Mouse (Mus musculus): ENCODE data around the gene Fam76b. TPM values are rescaled to one million over a fixed set of nuclear protein-coding genes. Genes with fewer than 3 reads are reported as not detected.

The Fam76b gene
- total RNA-seq, 2 experiments from 2014 or later, result 19.3 to 19.9 TPM

GRCm38 (mm10) chr9:13874359-13874758, 46.8 kb downstream of the Fam76b start:
- Histone ChIP-seq H3K27ac (no peak overlapping the region), H3K4me3 (no peak overlapping the region)
- peak; percentile 50 for TF ChIP-seq CTCF (IDR thresholded peaks at IDR 0.05)
- intact Hi-C loops (cut with DNase I), result no loop called here
- DNase-seq (ENCODE audit: extremely low spot score in 1 of 2, low spot score in 2 of 2), result no peak

GRCm38 (mm10) chr9:13875340-13875739, 47.8 kb downstream of the Fam76b start:
- H3K27ac ChIP-seq, result no peak overlapping the region
- no peak overlapping the region for H3K4me3 ChIP-seq
- intact Hi-C loops (cut with DNase I), result no loop called here
- TF ChIP-seq CTCF (IDR thresholded peaks at IDR 0.05), result no peak
- no peak for DNase-seq (ENCODE audit: extremely low spot score in 1 of 2, low spot score in 2 of 2)

DNA sequence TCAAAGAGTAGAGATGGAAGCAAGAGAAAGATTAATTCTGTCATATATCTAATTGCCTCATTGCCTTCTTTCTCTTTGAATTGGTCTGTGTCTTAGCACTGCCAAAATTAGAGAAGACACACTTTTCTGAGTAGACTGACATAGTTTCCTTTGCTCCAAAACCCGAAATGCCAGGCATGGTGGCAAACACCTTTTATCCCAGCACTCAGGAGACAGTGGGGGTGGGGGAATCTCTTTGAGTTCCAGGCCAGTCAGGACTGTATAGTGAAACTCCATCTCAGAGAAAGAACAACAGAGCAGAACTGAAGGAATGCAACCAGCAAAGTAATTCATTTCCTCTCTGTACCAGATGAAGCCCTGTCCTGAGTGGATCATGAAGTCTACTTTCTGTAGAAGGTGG, 53.2 kb downstream of the Fam76b start:
- no peak for DNase-seq (ENCODE audit: extremely low spot score in 1 of 2, low spot score in 2 of 2)
- no peak for TF ChIP-seq CTCF (IDR thresholded peaks at IDR 0.05)
- intact Hi-C loops (cut with DNase I), result no loop called here
- Histone ChIP-seq H3K27ac (no peak overlapping the region), H3K4me3 (no peak overlapping the region)

GRCm38 (mm10) chr9:13882478-13882877, 55.0 kb downstream of the Fam76b start:
- H3K4me3 ChIP-seq, result no peak overlapping the region
- intact Hi-C loops (cut with DNase I), result no loop called here
- DNase-seq (ENCODE audit: extremely low spot score in 1 of 2, low spot score in 2 of 2), result no peak
- TF ChIP-seq CTCF (IDR thresholded peaks at IDR 0.05), result no peak
- H3K27ac ChIP-seq, result no peak overlapping the region

GRCm38 (mm10) chr9:13888981-13889380, 61.5 kb downstream of the Fam76b start:
- no peak for DNase-seq (ENCODE audit: extremely low spot score in 1 of 2, low spot score in 2 of 2)
- TF ChIP-seq CTCF (IDR thresholded peaks at IDR 0.05), result no peak
- intact Hi-C loops (cut with DNase I), result loop anchor here (1.0 to 2.0 kb wide), 2 partner anchors 388 to 453 kb away; no protein-coding TSS in a partner anchor
- Histone ChIP-seq H3K27ac (no peak overlapping the region), H3K4me3 (no peak overlapping the region)

DNA sequence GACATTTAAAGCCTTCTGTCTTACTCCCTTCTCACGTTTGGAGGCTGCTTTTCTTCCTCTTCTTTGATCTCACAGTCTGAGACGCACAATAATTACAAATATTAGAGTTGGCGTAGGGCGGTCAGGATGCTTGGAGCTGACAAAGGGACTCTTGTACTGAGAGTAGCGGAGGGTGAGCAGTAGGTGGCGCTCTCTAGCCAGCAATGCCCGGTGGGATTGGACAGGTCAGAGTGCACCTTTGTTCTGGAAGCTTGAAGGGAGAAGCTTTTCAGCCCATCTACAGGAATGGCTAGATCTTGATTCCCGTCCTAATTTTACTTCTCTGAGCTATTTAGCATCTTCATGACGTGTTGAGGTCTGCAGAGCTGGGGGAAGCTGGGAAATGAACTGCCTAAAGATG, 62.1 kb downstream of the Fam76b start:
- DNase-seq (ENCODE audit: extremely low spot score in 1 of 2, low spot score in 2 of 2), result peak; percentile 74 to 81
- no peak overlapping the region for H3K27ac ChIP-seq
- no peak overlapping the region for H3K4me3 ChIP-seq
- intact Hi-C loops (cut with DNase I), result loop anchor here (1.0 to 2.0 kb wide), 2 partner anchors 387 to 453 kb away; no protein-coding TSS in a partner anchor
- peak; percentile 98 for TF ChIP-seq CTCF (IDR thresholded peaks at IDR 0.05)

GRCm38 (mm10) chr9:13890171-13890570, 62.7 kb downstream of the Fam76b start:
- TF ChIP-seq CTCF (IDR thresholded peaks at IDR 0.05), result no peak
- intact Hi-C loops (cut with DNase I), result no loop called here

GRCm38 (mm10) chr9:13891888-13892287, 64.4 kb downstream of the Fam76b start:
- Histone ChIP-seq H3K27ac (no peak overlapping the region), H3K4me3 (no peak overlapping the region)
- intact Hi-C loops (cut with DNase I), result no loop called here
- peak; percentile 14; the same call in 1 of the 2 replicates for TF ChIP-seq CTCF (IDR thresholded peaks at IDR 0.05)
- no peak for DNase-seq (ENCODE audit: extremely low spot score in 1 of 2, low spot score in 2 of 2)

More at GRCm38 (mm10) chr9:13890171-13890570, 62.7 kb downstream of the Fam76b start:
- DNase-seq (ENCODE audit: extremely low spot score in 1 of 2, low spot score in 2 of 2), result no peak
- H3K4me3 ChIP-seq, result no peak overlapping the region
- H3K27ac ChIP-seq, result no peak overlapping the region

DNA sequence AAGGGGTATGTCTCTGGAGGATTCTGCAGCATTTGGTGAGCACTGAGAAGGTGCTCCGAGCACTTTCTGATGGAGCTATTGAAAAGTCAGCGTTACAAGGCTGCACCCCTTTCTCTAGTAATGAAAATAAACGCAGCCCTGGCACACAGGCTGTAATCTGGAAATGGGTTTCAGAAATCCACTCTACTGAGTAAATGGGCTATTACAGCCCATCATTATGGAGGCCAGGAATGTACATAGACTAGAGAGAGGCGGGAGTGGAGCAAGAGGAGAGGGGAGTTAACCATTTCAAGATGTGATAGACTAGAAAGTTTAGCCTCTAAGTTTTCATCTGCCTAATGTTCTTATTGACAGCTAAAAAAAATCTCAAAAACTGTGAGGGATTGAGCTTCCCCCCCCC, 65.5 kb downstream of the Fam76b start:
- intact Hi-C loops (cut with DNase I), result no loop called here
- DNase-seq (ENCODE audit: extremely low spot score in 1 of 2, low spot score in 2 of 2), result no peak
- H3K4me3 ChIP-seq, result no peak overlapping the region
- no peak for TF ChIP-seq CTCF (IDR thresholded peaks at IDR 0.05)
- no peak overlapping the region for H3K27ac ChIP-seq

- Histone ChIP-seq H3K4me3 (no peak overlapping the region), H3K27ac (peak overlapping the region; percentile 83)
- intact Hi-C loops (cut with DNase I), result no loop called here
- DNase-seq (ENCODE audit: extremely low spot score in 1 of 2, low spot score in 2 of 2), result peak in 1 of 2 experiments; percentile 42
- TF ChIP-seq CTCF (IDR thresholded peaks at IDR 0.05), result no peak
Observed at GRCm38 (mm10) chr9:13894491-13894890, 67.0 kb downstream of the Fam76b start.

- no peak for TF ChIP-seq CTCF (IDR thresholded peaks at IDR 0.05)
- Histone ChIP-seq H3K4me3 (no peak overlapping the region), H3K27ac (peak overlapping the region; percentile 83)
- intact Hi-C loops (cut with DNase I), result no loop called here
- DNase-seq (ENCODE audit: extremely low spot score in 1 of 2, low spot score in 2 of 2), result no peak
Observed at GRCm38 (mm10) chr9:13894936-13895335, 67.4 kb downstream of the Fam76b start.

DNA sequence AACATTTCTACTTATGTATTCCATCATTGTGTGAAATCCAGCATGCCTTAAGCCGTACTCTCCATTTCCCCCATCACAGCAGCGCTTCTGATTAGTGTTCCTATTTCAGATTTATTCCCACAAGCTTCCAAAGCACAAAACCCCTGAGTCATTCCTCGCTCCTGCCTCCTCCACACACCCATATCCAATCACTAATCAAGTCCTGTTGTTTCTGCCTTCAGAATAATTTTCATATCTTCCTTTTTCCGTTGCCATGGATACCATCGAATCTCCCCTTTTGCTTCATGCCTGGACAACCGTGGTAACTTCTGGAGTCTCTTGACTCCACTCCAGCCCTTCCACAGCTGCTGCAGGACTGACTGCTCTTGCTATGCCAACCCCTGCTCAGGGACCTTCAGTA, 68.5 kb downstream of the Fam76b start:
- DNase-seq (ENCODE audit: extremely low spot score in 1 of 2, low spot score in 2 of 2), result peak; percentile 37 to 59
- no peak overlapping the region for H3K4me3 ChIP-seq
- intact Hi-C loops (cut with DNase I), result loop anchor here (2.0 kb wide), 1 partner anchor 381 kb away; no protein-coding TSS in a partner anchor
- TF ChIP-seq CTCF (IDR thresholded peaks at IDR 0.05), result no peak
- H3K27ac ChIP-seq, result peak overlapping the region; percentile 83

DNA sequence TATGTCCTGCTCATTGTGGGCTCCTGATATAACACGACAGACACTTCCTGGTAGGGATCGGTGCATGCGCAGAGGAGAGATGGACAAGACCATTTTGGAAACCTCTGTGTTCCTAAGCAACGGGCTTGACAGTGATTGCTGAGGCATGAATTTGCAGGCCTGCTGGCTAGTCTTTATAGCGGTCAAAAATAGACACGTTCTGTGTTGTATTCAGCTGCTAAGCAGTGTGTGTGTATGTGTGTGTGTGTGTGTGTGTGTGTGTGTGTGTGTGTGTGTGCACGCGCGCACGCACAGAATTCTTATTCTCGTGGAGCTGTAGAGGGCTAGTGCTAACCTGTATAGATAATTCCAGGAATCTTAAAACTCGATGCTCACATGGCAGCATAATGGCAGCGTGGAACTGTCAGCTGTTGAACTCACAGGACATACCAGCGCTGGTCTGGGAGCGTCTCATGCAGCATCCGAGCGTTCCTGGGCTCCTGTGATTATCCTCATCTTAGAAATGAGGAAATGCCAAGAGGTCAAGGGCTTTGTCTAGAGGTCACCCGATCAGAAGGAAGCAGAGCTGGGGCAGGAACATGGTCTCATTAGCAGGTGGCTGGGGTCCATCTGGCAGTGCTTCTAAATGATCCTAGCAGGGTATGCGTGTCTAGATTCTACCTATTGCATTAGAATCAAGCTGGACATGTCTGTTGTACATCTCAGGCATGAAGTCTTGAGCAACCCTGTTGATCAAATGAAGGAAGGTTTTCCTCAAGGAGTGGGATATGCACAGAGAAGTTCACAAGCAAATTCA, 71.2 kb downstream of the Fam76b start:
- intact Hi-C loops (cut with DNase I), result no loop called here
- DNase-seq (ENCODE audit: extremely low spot score in 1 of 2, low spot score in 2 of 2), result peak; percentile 43 to 55
- no peak for TF ChIP-seq CTCF (IDR thresholded peaks at IDR 0.05)
- Histone ChIP-seq H3K27ac (peak overlapping the region; percentile 78), H3K4me3 (no peak overlapping the region)
